Mouse (Mus musculus) spleen, adult 2 months (tissue): ENCODE data around the gene Mrpl14. TPM values are rescaled to one million over a fixed set of nuclear protein-coding genes. Genes with fewer than 3 reads are reported as not detected.

ENCODE experiments used
- DNase-seq, 2 experiments: peaks; one replicate each; pipeline versions ENCODE4 v3.0.0 to v3.0.0-alpha.2; 2012 to 2021; ENCODE audit warnings: low spot score in 2 of 2, low read depth in 1 of 2
- H3K27ac ChIP-seq: fragments of 200-500 bp; 2 replicates; pipeline ENCODE4 v1.5.1; 2012; ENCODE audit warnings: low read length, inconsistent platforms; ENCODE audit not compliant: insufficient read depth
- H3K27me3 ChIP-seq: fragments of 200-500 bp; 2 replicates; pipeline ENCODE4 v1.6.1; 2012; ENCODE audit warnings: mild to moderate bottlenecking, moderate library complexity, low read length, inconsistent platforms; ENCODE audit not compliant: control insufficient read depth, insufficient read depth
- H3K36me3 ChIP-seq: fragments of 200-500 bp; 2 replicates; pipeline ENCODE4 v1.6.1; 2012; ENCODE audit warnings: mild to moderate bottlenecking, low read length, inconsistent platforms; ENCODE audit not compliant: control insufficient read depth, insufficient read depth
- H3K4me1 ChIP-seq: fragments of 200-500 bp; 2 replicates; pipeline ENCODE4 v1.6.1; 2011; ENCODE audit warnings: inconsistent platforms; ENCODE audit not compliant: control insufficient read depth, insufficient read depth, insufficient read length
- H3K4me3 ChIP-seq: fragments of 200-500 bp; 2 replicates; pipeline ENCODE4 v1.5.1; 2011; ENCODE audit warnings: mild to moderate bottlenecking, inconsistent platforms; ENCODE audit not compliant: insufficient read depth, insufficient read length; ENCODE audit errors: extremely low read depth
- CTCF ChIP-seq: fragments of 200-500 bp; IDR thresholded peaks from 2 replicates; pipeline ENCODE4 v1.5.1; 2011; ENCODE audit warnings: mild to moderate bottlenecking, inconsistent platforms; ENCODE audit not compliant: insufficient read depth, insufficient read length, insufficient replicate concordance; ENCODE audit errors: extremely low read depth
- POLR2A ChIP-seq: fragments of 200-500 bp; IDR thresholded peaks from 2 replicates; pipeline ENCODE4 v1.6.1; 2011; ENCODE audit warnings: low read depth, low read length, inconsistent platforms
- WGBS: fragments of 180-500 bp; shearing (Covaris S2); methylation state at CpG from one replicate; pipeline ENCODE4 v1.1.7; 2018; 5-methylcytosine and 5-hydroxymethylcytosine counted together
- polyA plus RNA-seq: library from polyadenylated mRNA; depleted of rRNA; stranded (reverse); fragments of >200 nt; gene quantifications from 2 replicates; pipeline ENCODE4 v1.2.3, GENCODE M21; 2012

Mrpl14 gene
- polyA plus RNA-seq, 1 experiment = 54.1 TPM

DNA sequence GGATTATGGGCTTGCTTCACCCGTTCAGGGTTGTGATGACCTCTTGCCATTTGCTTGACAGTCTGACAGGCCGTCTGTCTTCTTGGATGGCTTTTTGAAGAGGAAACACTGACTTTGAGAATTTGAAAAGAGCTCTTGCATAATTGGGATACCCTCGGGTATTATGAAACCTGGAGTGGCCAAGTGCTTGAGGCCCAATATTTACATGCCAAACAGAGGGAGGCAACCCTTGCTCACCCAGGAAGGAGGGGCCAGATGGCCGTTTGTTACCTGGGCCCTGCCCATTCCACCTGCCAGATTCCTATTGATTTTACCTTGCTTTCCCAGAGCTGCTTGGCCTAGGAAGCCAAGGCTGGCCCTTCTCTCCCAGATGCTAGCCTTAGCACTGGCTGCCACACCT is 16.1 kb downstream of the Mrpl14 start:
- H3K4me1 ChIP-seq = no peaks in the 10 kb centered on the region
- DNase-seq = no peak
- WGBS = 74% methylated on average over 4 of the region's 4 CpGs
- H3K27ac ChIP-seq = no peak overlapping the region
- H3K4me3 ChIP-seq = no peak overlapping the region
- TF ChIP-seq CTCF = no peak
- no peak for TF ChIP-seq POLR2A
- peaks cover 3% of the 10 kb centered on the region for H3K36me3 ChIP-seq
- no peaks in the 10 kb centered on the region for H3K27me3 ChIP-seq

DNA sequence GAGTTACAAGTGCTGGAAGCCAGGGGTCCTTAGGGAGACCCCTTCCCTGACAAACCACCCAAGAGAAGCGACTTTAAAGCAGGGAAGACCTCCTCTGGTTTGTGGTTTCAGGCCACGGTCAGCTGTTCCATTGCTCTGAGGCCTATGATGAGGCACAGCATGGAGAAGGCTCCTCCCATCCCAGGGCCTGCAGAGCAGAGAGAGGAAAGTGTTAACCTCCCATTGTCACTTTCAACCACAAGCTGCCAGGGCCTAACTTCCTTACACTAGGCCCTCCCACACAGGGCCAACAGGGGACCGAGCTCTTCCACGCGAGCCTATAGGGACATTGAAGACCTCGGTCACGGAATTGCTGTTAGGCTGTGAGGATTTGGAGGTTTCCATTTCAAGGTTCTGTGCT is 17.1 kb downstream of the Mrpl14 start:
- no peaks in the 10 kb centered on the region for H3K27me3 ChIP-seq
- no peak overlapping the region for H3K27ac ChIP-seq
- peaks cover 2% of the 10 kb centered on the region for H3K36me3 ChIP-seq
- no peak for DNase-seq
- WGBS = 9% methylated on average over 7 of the region's 7 CpGs
- H3K4me1 ChIP-seq = no peaks in the 10 kb centered on the region
- H3K4me3 ChIP-seq = no peak overlapping the region
- TF ChIP-seq POLR2A (no peak), CTCF (no peak)

- TF ChIP-seq POLR2A (no peak), CTCF (no peak)
- Histone ChIP-seq H3K36me3 (no peaks in the 10 kb centered on the region), H3K27me3 (no peaks in the 10 kb centered on the region), H3K4me3 (no peak overlapping the region), H3K4me1 (no peaks in the 10 kb centered on the region), H3K27ac (no peak overlapping the region)
- no peak for DNase-seq
- WGBS = 29% methylated on average over 5 of the region's 5 CpGs
Observed at GRCm38 (mm10) chr17:45706796-45707195, 20.7 kb downstream of the Mrpl14 start.

GRCm38 (mm10) chr17:45707376-45707775 is 21.3 kb downstream of the Mrpl14 start:
- 42% methylated on average over 3 of the region's 3 CpGs for WGBS
- DNase-seq = no peak
- Histone ChIP-seq H3K27me3 (no peaks in the 10 kb centered on the region), H3K4me1 (no peaks in the 10 kb centered on the region), H3K27ac (no peak overlapping the region), H3K36me3 (no peaks in the 10 kb centered on the region), H3K4me3 (no peak overlapping the region)
- TF ChIP-seq POLR2A = no peak
- no peak for TF ChIP-seq CTCF

- 80% methylated on average over 8 of the region's 8 CpGs for WGBS
- TF ChIP-seq CTCF (no peak), POLR2A (no peak)
- Histone ChIP-seq H3K36me3 (no peaks in the 10 kb centered on the region), H3K27me3 (no peaks in the 10 kb centered on the region), H3K27ac (no peak overlapping the region), H3K4me1 (no peaks in the 10 kb centered on the region), H3K4me3 (no peak overlapping the region)
- DNase-seq = no peak
Observed at GRCm38 (mm10) chr17:45708179-45708578, 22.1 kb downstream of the Mrpl14 start.

- Histone ChIP-seq H3K4me1 (no peaks in the 10 kb centered on the region), H3K36me3 (no peaks in the 10 kb centered on the region), H3K4me3 (no peak overlapping the region), H3K27ac (no peak overlapping the region), H3K27me3 (no peaks in the 10 kb centered on the region)
- DNase-seq = no peak
- WGBS = 37% methylated on average over 3 of the region's 3 CpGs
- no peak for TF ChIP-seq POLR2A
Observed at GRCm38 (mm10) chr17:45709829-45710228, 23.7 kb downstream of the Mrpl14 start.

DNA sequence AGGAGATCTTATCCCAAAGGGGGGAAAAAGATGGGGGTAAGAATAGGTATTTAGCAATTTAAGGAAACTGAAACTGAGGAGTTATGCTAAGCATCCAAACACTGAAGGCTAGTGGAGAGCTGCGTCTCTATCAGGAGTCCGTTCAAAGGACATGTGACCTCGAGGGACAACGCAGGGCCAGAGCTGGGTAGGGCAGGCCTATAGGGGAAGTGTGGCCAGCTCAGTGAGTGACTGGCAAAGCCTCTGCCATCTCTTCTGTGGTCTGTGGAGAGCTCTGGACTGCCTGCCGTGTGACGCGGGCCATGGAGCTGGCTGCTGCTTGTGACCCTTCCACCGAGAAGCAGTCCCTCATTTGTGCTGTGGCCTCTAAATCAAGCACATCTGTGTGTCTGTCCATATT is 24.3 kb downstream of the Mrpl14 start:
- WGBS = 52% methylated on average over 8 of the region's 8 CpGs
- Histone ChIP-seq H3K4me3 (no peak overlapping the region), H3K36me3 (no peaks in the 10 kb centered on the region), H3K4me1 (no peaks in the 10 kb centered on the region), H3K27me3 (no peaks in the 10 kb centered on the region), H3K27ac (no peak overlapping the region)
- DNase-seq = no peak
- no peak for TF ChIP-seq CTCF
- no peak for TF ChIP-seq POLR2A

GRCm38 (mm10) chr17:45711525-45711924 is 25.4 kb downstream of the Mrpl14 start:
- H3K4me1 ChIP-seq = no peaks in the 10 kb centered on the region
- H3K27me3 ChIP-seq = no peaks in the 10 kb centered on the region
- no peaks in the 10 kb centered on the region for H3K36me3 ChIP-seq
- H3K27ac ChIP-seq = no peak overlapping the region
- no peak for TF ChIP-seq CTCF
- no peak for TF ChIP-seq POLR2A
- WGBS = 12% methylated on average over 3 of the region's 3 CpGs
- H3K4me3 ChIP-seq = no peak overlapping the region
- DNase-seq = no peak
